Mouse (Mus musculus) ovary, postnatal 10 days (tissue): ENCODE results near the gene Mark4.

Experiments
- DNase-seq: peaks from one replicate; pipeline ENCODE4 v3.0.0; 2022; ENCODE audit warnings: low spot score

The Mark4 gene

GRCm38 (mm10) chr7:19469404-19469803, 10.8 kb upstream of the Mark4 start:
- DNase-seq, result no peak

GRCm38 (mm10) chr7:19468279-19468678, 9.7 kb upstream of the Mark4 start:
- DNase-seq, result no peak

GRCm38 (mm10) chr7:19467638-19468037, 9.0 kb upstream of the Mark4 start:
- DNase-seq, result no peak

- no peak for DNase-seq
Observed at GRCm38 (mm10) chr7:19466602-19467145, 8.1 kb upstream of the Mark4 start.

GRCm38 (mm10) chr7:19464367-19465307, 6.0 kb upstream of the Mark4 start:
- DNase-seq, result no peak

GRCm38 (mm10) chr7:19462884-19463381, 4.3 kb upstream of the Mark4 start, which contains the start of gene Exoc3l2:
Gene Exoc3l2 (plus strand): TSS chr7:19463331.
- no peak for DNase-seq

GRCm38 (mm10) chr7:19462443-19462842, 3.8 kb upstream of the Mark4 start:
- no peak for DNase-seq

GRCm38 (mm10) chr7:19461488-19461887, 2.9 kb upstream of the Mark4 start:
- peak; percentile 70 for DNase-seq

- no peak for DNase-seq
Observed at GRCm38 (mm10) chr7:19460500-19460899, 1.9 kb upstream of the Mark4 start.

GRCm38 (mm10) chr7:19459144-19459870, 686 bp upstream of the Mark4 start:
- no peak for DNase-seq

GRCm38 (mm10) chr7:19458072-19458486, 542 bp downstream of the Mark4 start:
- DNase-seq, result peak; percentile 45

- no peak for DNase-seq
Observed at GRCm38 (mm10) chr7:19457414-19458071, 1.1 kb downstream of the Mark4 start.

GRCm38 (mm10) chr7:19456628-19457027, 2.0 kb downstream of the Mark4 start:
- no peak for DNase-seq

GRCm38 (mm10) chr7:19455819-19456495, 2.7 kb downstream of the Mark4 start:
- no peak for DNase-seq

- DNase-seq, result no peak
Observed at GRCm38 (mm10) chr7:19455186-19455585, 3.4 kb downstream of the Mark4 start.

GRCm38 (mm10) chr7:19449165-19449564, 9.5 kb downstream of the Mark4 start:
- DNase-seq, result no peak

- no peak for DNase-seq
Observed at GRCm38 (mm10) chr7:19447689-19448088, 10.9 kb downstream of the Mark4 start.

- DNase-seq, result no peak
Observed at GRCm38 (mm10) chr7:19444801-19445200, 13.8 kb downstream of the Mark4 start.

GRCm38 (mm10) chr7:19443344-19443743, 15.3 kb downstream of the Mark4 start:
- DNase-seq, result peak; percentile 82

GRCm38 (mm10) chr7:19441448-19442091, 17.1 kb downstream of the Mark4 start:
- DNase-seq, result no peak

- DNase-seq, result no peak
Observed at GRCm38 (mm10) chr7:19437048-19437447, 21.6 kb downstream of the Mark4 start.
